Mouse (Mus musculus) heart, adult 2 months (tissue): ENCODE data around the gene Papss2. TPM values are rescaled to one million over a fixed set of nuclear protein-coding genes. Genes with fewer than 3 reads are reported as not detected.

Experiments used
- DNase-seq, 2 experiments: peaks; one replicate each; pipeline ENCODE4 v3.0.0; 2021
- H3K27ac ChIP-seq: fragments of 200-600 bp; 2 replicates; pipeline ENCODE4 v1.8.1; 2022
- H3K27me3 ChIP-seq: fragments of 200-500 bp; 2 replicates; pipeline ENCODE4 v1.6.1; 2012; ENCODE audit warnings: mild to moderate bottlenecking, low read length, inconsistent platforms, mixed read lengths; ENCODE audit not compliant: control insufficient read depth, insufficient read depth
- H3K36me3 ChIP-seq: fragments of 200-500 bp; 2 replicates; pipeline ENCODE4 v1.6.1; 2012; ENCODE audit warnings: low read length, inconsistent platforms; ENCODE audit not compliant: control insufficient read depth, insufficient read depth
- H3K4me1 ChIP-seq: fragments of 200-500 bp; 2 replicates; pipeline ENCODE4 v1.6.1; 2011; ENCODE audit warnings: low read length; ENCODE audit not compliant: control insufficient read depth, insufficient read depth
- H3K4me3 ChIP-seq: fragments of 200-600 bp; 2 replicates; pipeline ENCODE4 v1.8.1; 2022
- H3K79me2 ChIP-seq: fragments of 200-500 bp; replicated peaks from 2 replicates; pipeline ENCODE4 v1.6.1; 2012; ENCODE audit warnings: mild to moderate bottlenecking, inconsistent platforms, low read length, moderate library complexity, mixed read lengths; ENCODE audit not compliant: control insufficient read depth, insufficient read depth
- H3K9ac ChIP-seq: fragments of 200-500 bp; 2 replicates; pipeline ENCODE4 v1.6.1; 2012; ENCODE audit warnings: low read depth, mild to moderate bottlenecking, control low read depth, inconsistent platforms, low read length, mixed read lengths
- CTCF ChIP-seq: fragments of 200-600 bp; IDR thresholded peaks from 2 replicates; pipeline ENCODE4 v1.8.1; 2022; ENCODE audit warnings: antibody characterized with exemption, mild to moderate bottlenecking, moderate library complexity
- EP300 ChIP-seq: fragments of 200-500 bp; IDR thresholded peaks from 2 replicates; pipeline ENCODE4 v1.6.1; 2011; ENCODE audit warnings: low read depth, low read length, control low read depth; ENCODE audit not compliant: insufficient read depth
- POLR2A ChIP-seq: fragments of 200-500 bp; IDR thresholded peaks from 2 replicates; pipeline ENCODE4 v1.6.1; 2011; ENCODE audit warnings: mild to moderate bottlenecking, low read depth, low read length, control low read depth; ENCODE audit not compliant: insufficient read depth
- WGBS: fragments of 180-500 bp; shearing (Covaris S2); methylation state at CpG from one replicate; pipeline ENCODE4 v1.1.7; 2018; 5-methylcytosine and 5-hydroxymethylcytosine counted together
- intact Hi-C: fragments of 180-260 bp; cut with DNase I; formaldehyde crosslinking; loops from one replicate; pipeline ENCODE4 v1.15.1; 2025
- polyA plus RNA-seq: library from polyadenylated mRNA; depleted of rRNA; stranded (reverse); fragments of >200 nt; gene quantifications from 2 replicates; pipeline ENCODE4 v1.2.3, GENCODE M21; 2012
- total RNA-seq, 2 experiments: library from RNA; stranded (reverse); gene quantifications; 2 replicates each; pipeline ENCODE4 v1.2.3; 2021

Gene Papss2
- total and polyA plus RNA-seq, 3 experiments, result 6.2 to 14.0 (median 12.2) TPM

DNA sequence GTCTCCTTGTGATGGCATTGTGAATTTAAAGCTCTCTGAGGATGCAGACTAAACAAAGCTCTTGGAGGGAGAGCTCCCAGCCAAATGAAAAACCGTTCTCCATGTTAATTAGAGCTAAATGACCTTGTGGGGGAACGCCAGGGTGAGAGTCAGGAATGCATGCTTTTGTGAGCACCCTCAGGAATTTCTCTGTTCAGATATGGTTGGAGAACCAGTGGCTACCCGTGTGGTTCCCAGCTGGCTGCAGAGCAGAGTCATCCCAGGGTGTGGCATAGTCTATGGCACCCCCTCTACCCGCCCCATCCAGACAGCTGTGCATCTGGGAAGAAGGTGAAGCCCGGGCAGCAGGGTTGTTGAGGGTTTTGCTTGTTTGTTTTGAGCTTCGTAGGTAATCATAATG is 7.9 kb upstream of the Papss2 start:
- Histone ChIP-seq H3K9ac (no peak overlapping the region), H3K27ac (no peak overlapping the region), H3K79me2 (no peaks in the 10 kb centered on the region), H3K4me3 (no peak overlapping the region), H3K4me1 (no peaks in the 10 kb centered on the region), H3K36me3 (no peaks in the 10 kb centered on the region), H3K27me3 (no peaks in the 10 kb centered on the region)
- WGBS, result 53% methylated on average over 6 of the region's 6 CpGs
- intact Hi-C loops, result no loop called here
- no peak for TF ChIP-seq EP300
- DNase-seq, result no peak

DNA sequence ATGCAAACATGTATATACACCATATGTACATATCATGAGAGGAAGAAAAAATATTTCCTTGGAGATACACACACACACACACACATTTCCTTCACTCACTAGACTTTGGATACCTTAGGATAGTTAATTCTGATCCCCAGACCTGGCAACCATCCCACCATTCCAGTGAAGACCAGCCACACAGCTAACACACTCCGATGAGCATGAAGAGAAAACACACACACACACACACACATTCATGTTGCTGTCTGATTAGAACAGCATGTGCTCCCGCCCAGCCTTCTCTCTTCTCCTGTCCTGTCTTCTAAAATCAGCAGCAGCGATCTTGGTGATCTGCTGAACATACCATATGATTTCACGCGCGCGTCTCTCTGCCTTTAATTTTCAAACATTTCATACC is 2.8 kb upstream of the Papss2 start:
- H3K36me3 ChIP-seq, result no peaks in the 10 kb centered on the region
- H3K4me1 ChIP-seq, result peaks cover 3% of the 10 kb centered on the region; the same call in 1 of the 2 replicates
- no peak overlapping the region for H3K4me3 ChIP-seq
- DNase-seq, result no peak
- no peaks in the 10 kb centered on the region for H3K27me3 ChIP-seq
- H3K79me2 ChIP-seq, result no peaks in the 10 kb centered on the region
- WGBS, result 92% methylated on average over 7 of the region's 7 CpGs
- TF ChIP-seq POLR2A (no peak), CTCF (no peak), EP300 (no peak)
- no peak overlapping the region for H3K27ac ChIP-seq
- intact Hi-C loops, result loop anchor here (5.0 kb wide), 1 partner anchor 95 kb away; no protein-coding TSS in a partner anchor
- H3K9ac ChIP-seq, result no peak overlapping the region

DNA sequence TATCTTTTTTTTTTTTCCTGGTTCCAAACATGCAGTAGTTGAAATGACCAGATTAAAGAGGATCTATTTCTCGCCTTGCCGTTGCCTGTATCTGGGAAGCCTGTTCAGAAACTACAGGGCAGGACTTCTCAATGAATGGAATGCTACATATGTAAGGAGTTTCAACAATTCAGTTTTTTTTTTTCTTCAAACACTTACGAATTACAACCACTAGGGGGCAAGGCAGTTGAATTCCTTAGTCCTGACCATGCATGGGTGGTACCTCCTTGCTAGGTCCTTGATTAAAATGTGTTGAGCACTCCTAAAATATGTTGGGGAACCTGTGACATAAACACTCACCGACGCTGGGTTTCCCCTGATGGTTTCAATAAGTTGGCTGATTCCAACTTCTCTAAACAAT is 1.7 kb upstream of the Papss2 start:
- Histone ChIP-seq H3K79me2 (no peaks in the 10 kb centered on the region), H3K36me3 (no peaks in the 10 kb centered on the region), H3K9ac (no peak overlapping the region), H3K4me3 (no peak overlapping the region), H3K27me3 (no peaks in the 10 kb centered on the region), H3K4me1 (peaks cover 3% of the 10 kb centered on the region; the same call in 1 of the 2 replicates), H3K27ac (no peak overlapping the region)
- 60% methylated on average over 5 of the region's 5 CpGs for WGBS
- intact Hi-C loops, result loop anchor here (1.0 to 5.0 kb wide), 4 partner anchors 41 to 97 kb away; no protein-coding TSS in a partner anchor
- DNase-seq, result no peak
- TF ChIP-seq CTCF (peak; percentile 78), EP300 (no peak)

DNA sequence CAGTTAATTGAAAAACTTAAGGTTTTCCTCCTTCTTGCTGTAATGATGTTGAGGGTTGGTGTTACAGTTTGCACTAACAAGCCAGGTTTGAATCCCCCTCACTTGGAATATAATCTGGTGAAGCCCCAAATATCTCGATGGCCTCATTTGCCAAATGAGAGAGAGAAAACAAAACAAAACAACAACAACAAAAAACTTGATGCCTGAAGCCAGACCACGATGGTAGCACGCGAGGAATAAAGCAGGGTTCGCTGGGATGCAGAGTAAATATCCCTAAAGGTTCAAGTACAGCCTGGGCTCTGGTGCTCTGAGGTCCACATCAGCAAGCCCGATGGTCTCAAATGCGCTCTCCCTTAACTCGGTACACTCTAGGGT is 472 bp upstream of the Papss2 start:
- DNase-seq, result no peak
- H3K27me3 ChIP-seq, result no peaks in the 10 kb centered on the region
- peak overlapping the region; percentile 80 for H3K9ac ChIP-seq
- H3K27ac ChIP-seq, result peak overlapping the region; percentile 90
- no peaks in the 10 kb centered on the region; the same call in 1 of the 2 replicates for H3K36me3 ChIP-seq
- TF ChIP-seq EP300, result no peak
- no peak for TF ChIP-seq POLR2A
- no peak for TF ChIP-seq CTCF
- peaks cover 3% of the 10 kb centered on the region; the same call in 1 of the 2 replicates for H3K4me1 ChIP-seq
- WGBS, result 26% methylated on average over 8 of the region's 8 CpGs
- H3K4me3 ChIP-seq, result peak overlapping the region; percentile 85
- no peaks in the 10 kb centered on the region for H3K79me2 ChIP-seq
- intact Hi-C loops, result loop anchor here (2.0 to 5.0 kb wide), 3 partner anchors 40 to 162 kb away; partner anchors contain the start of gene Pten

GRCm38 (mm10) chr19:32599006-32599405 is 3.4 kb downstream of the Papss2 start:
- H3K4me3 ChIP-seq, result no peak overlapping the region
- DNase-seq, result no peak
- TF ChIP-seq CTCF (no peak), EP300 (no peak), POLR2A (no peak)
- whole genome bisulfite sequencing, result 86% methylated on average over 7 of the region's 7 CpGs
- no peak overlapping the region for H3K27ac ChIP-seq
- no peaks in the 10 kb centered on the region for H3K79me2 ChIP-seq
- no peak overlapping the region for H3K9ac ChIP-seq
- H3K4me1 ChIP-seq, result peaks cover 8% of the 10 kb centered on the region
- intact Hi-C loops, result loop anchor here (5.0 kb wide), 1 partner anchor 158 kb away; the partner anchor contains the start of gene Pten
- no peaks in the 10 kb centered on the region for H3K27me3 ChIP-seq
- no peaks in the 10 kb centered on the region; the same call in 1 of the 2 replicates for H3K36me3 ChIP-seq

GRCm38 (mm10) chr19:32599436-32599835 is 3.8 kb downstream of the Papss2 start:
- 66% methylated on average over 5 of the region's 5 CpGs for WGBS
- Histone ChIP-seq H3K27me3 (no peaks in the 10 kb centered on the region), H3K9ac (no peak overlapping the region), H3K4me3 (no peak overlapping the region), H3K4me1 (peaks cover 8% of the 10 kb centered on the region), H3K27ac (no peak overlapping the region), H3K79me2 (no peaks in the 10 kb centered on the region), H3K36me3 (no peaks in the 10 kb centered on the region; the same call in 1 of the 2 replicates)
- TF ChIP-seq EP300, result no peak
- TF ChIP-seq CTCF, result no peak
- no peak for TF ChIP-seq POLR2A
- intact Hi-C loops, result loop anchor here (5.0 kb wide), 1 partner anchor 158 kb away; the partner anchor contains the start of gene Pten
- no peak for DNase-seq
